Mouse (Mus musculus): ENCODE results near the gene Fgfr2.

Gene Fgfr2

DNA sequence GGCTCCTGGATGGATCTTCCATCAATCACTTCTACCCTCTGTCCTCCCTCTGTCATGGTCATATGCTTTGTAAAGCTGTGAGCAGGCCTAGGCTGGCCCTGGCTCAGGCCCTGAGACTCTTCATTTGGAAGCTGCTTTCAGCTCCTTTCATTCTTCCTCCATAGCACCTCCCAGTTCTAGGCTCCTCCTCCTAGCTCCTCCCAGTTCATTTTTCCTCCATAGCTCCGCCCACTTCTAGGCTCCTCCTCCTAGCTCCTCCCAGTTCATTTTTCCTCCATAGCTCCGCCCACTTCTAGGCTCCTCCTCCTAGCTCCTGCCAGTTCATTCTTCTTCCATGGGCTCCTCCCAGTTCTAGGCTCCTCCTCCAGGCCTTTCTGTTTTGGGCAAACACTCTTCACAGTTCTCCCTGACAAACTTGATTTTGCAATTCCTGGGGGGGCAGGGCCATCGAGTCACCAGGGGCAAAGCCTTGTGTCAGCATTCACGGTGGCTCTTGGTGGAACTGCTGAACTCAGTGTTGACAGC is 880.5 kb downstream of the Fgfr2 start:
- in situ Hi-C loops (cut with MboI; ENCODE audit: unreplicated experiment in 2 of 2): no loop called here

DNA sequence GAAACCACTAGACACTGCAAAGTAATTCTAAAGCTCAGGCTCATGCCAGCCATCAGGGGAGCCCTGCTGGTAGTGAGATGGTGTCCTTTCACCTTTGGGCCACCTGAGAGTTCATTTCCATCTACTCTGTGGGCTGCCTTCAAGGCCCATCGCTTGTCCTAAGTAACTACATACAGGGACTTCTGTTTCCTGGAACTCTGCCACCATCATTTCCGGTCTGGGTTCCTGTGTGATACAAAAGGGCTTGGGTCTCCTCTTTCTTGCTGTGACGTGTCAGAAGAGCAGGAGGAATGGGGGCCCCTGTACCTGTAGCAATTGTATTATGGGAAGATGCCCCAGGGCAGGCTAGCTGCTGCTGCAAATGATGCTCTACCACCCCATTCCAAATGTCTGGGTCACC is 884.2 kb downstream of the Fgfr2 start:
- in situ Hi-C loops (cut with MboI; ENCODE audit: unreplicated experiment in 2 of 2): no loop called here

DNA sequence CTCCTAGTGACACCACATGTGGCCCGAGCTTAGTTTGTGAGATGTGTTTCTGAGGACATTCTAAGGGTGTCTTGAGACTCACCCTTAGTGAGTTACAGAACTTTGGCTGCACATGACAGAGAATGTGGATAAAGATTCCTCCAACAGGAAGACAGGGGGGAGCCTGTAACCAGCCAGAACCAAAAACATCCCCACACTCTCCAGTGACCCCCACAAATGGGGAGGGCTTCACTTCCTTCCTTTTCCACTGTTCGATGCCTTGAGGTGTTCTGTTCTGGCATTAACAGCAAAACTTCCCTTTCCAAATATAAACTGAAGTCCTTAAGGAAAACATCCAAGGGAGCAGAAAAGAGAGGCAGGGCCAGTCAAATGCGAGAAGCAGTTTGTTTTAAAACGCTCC is 886.0 kb downstream of the Fgfr2 start:
- in situ Hi-C loops (cut with MboI; ENCODE audit: unreplicated experiment in 2 of 2): no loop called here

DNA sequence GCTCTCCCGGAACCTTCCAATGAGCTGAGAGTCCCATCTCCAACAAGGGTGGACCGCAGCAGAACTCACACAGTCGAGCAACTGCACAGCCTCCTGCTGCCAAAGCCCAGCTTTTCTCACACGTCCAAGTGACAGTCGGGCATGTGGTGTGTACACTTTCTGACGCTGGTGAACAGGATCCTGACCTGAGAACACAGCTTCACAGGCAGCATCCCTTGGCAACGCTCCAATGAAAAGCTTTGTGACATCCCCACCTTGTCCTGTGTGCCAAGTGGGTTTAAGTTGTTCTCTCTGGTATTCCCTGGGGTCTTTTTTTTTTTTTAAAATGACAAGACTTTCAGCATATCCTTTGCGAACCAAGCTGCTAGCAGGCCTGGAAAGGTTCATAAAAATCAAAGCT is 886.4 kb downstream of the Fgfr2 start:
- in situ Hi-C loops (cut with MboI; ENCODE audit: unreplicated experiment in 2 of 2): no loop called here

DNA sequence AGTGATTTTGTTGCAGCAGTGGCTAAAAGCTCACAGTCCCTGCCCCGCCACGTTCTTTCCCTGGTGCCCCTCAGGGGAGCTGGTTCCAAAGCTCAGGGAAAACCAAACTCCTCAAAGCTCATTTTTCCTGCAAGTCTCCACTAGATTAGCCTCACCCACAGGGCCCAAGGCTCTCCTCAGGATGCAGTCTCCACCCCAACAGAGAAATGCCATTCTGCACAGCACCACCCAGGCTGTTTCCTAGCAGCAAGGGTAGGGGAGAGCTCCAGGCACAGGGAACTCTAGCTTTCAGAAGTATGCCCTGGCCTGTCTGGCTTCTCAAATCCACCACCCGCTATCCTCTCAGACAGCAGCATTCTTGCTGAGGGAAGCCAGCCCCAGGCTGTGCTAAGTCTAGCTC is 888.9 kb downstream of the Fgfr2 start:
- in situ Hi-C loops (cut with MboI; ENCODE audit: unreplicated experiment in 2 of 2): no loop called here

DNA sequence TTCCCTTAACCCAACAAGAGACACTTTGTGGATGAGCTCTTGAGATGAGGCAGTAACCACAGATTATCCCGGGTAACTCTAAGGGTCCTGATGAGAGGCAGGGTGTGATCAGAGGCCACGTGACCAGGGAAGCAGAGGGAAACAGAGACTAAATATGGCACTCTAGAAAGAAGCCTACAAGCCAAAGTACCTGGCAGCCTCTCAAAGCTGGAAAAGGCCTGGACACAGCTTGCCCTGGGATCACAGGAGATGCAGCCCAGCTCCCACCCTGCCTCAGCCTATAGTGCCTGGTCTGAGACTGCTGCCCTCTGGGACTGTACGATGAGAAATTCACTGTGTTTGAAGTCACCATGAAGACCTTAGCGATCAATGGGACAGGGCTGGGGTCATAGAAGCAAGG is 889.4 kb downstream of the Fgfr2 start:
- in situ Hi-C loops (cut with MboI; ENCODE audit: unreplicated experiment in 2 of 2): no loop called here

DNA sequence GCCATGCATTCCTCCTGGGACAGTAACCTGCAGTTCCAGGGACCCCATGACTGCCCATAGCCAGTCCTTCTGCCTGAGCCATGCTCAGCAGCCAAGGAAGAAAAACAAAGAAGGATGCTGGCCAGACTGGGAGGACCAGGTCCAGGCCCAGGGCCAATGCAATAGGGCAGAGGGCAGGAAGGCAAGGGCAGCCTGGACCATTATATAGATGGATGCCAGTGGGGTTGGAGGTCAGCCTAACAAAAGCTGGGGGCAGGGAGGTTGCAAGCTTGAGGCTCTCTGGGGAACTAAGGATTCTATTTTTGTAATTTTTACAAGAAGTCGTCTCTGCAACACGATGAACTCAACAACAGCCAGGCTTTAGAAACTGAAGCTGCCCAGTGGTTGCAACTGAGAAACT is 890.2 kb downstream of the Fgfr2 start:
- in situ Hi-C loops (cut with MboI; ENCODE audit: unreplicated experiment in 2 of 2): no loop called here

DNA sequence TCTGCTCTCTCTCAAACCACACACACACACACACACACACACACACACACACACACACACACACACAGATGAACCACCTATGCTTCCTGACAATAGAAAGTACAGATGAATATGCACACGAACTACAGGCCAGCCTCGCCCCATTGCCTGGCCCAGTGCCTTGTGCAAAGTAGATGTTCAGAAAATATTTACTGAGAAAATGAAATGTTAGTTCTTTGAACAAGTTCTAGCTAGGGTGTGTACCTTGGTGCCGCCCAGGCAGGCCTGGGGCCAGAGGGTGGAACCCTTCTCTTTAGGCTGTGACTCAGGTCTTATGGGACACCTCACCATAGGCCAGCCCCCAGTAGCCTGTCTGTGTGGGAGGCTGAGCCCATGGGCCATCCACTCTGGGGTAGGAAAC is 891.7 kb downstream of the Fgfr2 start:
- in situ Hi-C loops (cut with MboI; ENCODE audit: unreplicated experiment in 2 of 2): no loop called here

DNA sequence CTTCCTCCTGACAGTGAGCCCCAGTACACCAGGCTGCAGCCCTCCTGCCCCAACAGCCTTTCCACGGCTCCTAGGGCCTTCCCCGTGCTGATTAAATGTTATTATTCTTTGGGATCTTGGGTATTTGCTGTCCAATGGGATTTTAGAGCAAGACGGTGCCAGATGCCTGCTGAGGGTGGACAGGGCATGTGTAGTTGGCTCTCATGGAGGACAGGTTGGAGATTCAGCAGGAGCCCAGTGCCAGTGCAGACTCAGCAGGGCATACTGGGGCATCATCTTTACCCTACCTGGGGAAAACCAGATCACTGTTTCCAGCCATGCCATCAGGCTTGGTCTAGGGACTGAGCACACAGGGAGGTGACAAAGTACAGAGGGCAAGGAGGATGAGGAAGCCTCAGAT is 892.2 kb downstream of the Fgfr2 start:
- in situ Hi-C loops (cut with MboI; ENCODE audit: unreplicated experiment in 2 of 2): no loop called here

DNA sequence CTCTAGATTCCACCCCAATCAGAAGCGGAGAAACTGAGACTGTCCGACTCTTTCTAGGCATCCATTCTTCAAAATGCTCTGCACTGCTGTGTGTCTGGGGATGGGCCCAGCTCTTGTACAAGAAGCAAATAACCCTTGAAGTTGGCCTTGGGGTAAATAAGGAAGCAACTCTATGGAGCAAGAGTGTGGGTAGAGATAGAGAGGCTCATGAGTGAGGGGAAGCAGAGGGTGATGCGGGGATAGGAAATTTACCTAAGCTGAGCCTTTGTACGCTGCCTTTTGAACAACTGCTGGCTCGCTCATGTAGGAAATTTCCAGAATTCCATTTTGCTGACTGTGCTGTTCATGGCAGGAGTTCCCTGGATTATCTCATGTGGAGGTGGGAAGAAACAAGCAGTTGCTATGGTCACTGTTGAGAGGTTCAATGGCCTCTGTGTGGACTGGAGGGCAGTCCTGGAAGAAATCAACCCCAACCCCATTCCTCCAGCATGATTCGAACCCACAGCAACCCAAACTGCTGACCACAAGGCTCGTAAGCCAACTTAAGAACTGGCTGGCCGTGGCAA is 896.0 kb downstream of the Fgfr2 start:
- in situ Hi-C loops (cut with MboI; ENCODE audit: unreplicated experiment in 2 of 2): loop anchor here (5.0 to 10.0 kb wide), 11 partner anchors 80 to 780 kb away; partner anchors contain the start of gene Chst15 (in 1 of the 2)

DNA sequence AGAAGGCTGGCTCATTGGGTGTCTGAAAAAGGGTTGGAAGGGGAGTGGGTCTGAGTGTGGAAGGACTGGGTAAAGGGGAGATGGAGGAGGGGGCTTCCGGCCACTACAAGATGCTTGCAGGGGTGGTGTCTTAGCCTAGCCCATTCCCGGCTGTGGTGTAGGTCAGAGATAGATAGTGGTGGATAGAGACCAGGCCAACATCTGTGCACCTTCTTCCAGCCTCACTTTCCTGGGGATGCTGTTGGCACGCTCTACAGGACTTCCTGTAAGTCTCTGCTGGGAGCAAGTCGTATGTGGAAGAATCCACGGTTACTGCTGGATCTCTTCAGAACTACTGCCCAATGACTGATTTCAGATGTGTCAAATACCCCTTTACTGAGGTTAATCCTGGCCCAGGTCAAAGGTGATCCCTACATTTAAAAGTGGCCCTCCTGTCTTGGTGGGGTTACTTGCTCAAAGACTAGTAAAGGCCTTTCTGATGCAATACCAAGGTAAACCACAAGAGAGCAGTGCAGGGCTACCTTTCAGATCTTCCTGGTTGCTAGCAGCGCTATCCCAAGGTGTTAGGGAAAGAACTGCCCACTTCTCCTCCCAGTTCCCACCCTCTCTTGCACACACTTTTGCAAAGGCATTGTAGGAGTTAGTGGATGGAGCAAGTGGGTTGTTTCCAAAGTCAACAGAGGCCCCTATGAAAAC is 896.6 kb downstream of the Fgfr2 start:
- in situ Hi-C loops (cut with MboI; ENCODE audit: unreplicated experiment in 2 of 2): loop anchor here (5.0 to 10.0 kb wide), 11 partner anchors 81 to 781 kb away; partner anchors contain the start of gene Chst15 (in 1 of the 2)

DNA sequence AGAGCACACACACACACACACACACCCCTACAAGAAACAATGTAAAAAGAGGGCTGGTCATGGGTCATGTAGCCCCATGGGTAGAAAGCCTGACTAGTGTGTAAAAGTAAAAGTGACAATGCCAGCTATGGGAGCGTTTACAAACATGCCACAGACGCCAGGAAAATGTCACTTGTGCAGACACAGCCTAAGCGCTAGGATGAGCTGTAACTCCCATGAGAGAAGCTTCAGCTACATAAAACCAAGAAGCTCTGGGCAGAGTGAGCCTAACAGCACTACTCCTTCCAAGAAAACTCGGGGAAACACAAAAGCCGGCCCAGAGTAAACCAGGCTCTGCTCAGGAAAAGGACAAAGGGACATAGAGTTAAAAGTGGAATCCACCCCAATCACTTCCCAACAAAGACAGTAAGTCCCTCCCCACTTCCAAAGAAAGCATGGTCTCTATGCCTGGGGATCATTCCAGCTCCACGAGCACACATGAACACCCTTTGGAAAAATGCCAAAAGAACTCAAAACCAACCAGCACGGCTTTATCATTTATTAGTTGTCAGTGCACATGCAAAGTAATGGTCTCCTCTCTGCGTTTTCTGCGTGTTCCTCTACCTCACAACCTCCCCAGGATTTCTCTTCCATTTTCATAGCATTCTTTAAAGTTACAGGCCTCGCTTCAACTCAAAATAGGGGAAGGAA is 899.6 kb downstream of the Fgfr2 start:
- in situ Hi-C loops (cut with MboI; ENCODE audit: unreplicated experiment in 2 of 2): loop anchor here (5.0 to 25.0 kb wide), 8 partner anchors 321 to 1711 kb away; partner anchors contain the start of genes Btbd16 (in 2 of the 2) and Ate1 (in 1 of the 2)

DNA sequence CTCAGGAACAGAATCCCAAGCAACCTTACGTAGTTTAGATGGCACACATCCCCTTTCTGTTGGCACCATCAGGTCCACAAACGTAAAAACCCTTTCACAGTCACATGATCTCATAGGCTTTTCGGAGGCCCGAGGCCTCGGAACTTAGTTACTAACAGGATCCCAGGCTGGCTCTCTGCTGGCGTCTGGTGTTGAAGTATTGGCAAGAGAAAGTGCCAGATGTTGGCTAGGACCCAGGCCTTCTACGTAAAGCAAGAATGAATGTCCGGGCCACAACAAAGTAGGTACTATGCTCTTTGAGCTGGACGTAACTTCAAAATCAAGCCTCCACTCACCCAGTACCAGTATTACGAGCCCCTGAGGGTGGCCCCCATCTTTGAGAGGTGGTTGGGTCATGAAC is 909.1 kb downstream of the Fgfr2 start:
- in situ Hi-C loops (cut with MboI; ENCODE audit: unreplicated experiment in 2 of 2): loop anchor here (10.0 to 25.0 kb wide), 5 partner anchors 309 to 1702 kb away; partner anchors contain the start of genes Btbd16 (in 2 of the 2) and Ate1 (in 1 of the 2)

DNA sequence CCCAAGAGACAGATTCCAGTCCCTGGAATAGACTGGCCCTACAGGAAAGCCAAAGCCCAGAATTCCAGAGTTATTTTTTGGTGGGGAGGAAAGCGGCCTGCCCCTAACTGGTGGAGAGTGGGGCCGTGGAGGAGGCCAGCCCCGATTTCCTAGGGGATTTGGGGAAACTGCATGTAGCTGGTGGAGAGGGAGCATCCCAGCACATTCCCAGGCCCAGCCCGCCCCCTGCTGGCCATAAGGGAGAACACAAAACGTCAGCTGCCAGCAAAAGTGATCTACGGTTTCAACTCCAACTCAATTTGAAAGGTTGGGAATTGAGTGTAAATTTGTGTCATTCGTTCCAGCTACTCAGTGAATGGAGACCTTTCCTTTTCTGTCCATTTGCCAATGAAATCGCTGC is 909.7 kb downstream of the Fgfr2 start:
- in situ Hi-C loops (cut with MboI; ENCODE audit: unreplicated experiment in 2 of 2): loop anchor here (10.0 to 25.0 kb wide), 5 partner anchors 309 to 1701 kb away; partner anchors contain the start of genes Btbd16 (in 2 of the 2) and Ate1 (in 1 of the 2)

DNA sequence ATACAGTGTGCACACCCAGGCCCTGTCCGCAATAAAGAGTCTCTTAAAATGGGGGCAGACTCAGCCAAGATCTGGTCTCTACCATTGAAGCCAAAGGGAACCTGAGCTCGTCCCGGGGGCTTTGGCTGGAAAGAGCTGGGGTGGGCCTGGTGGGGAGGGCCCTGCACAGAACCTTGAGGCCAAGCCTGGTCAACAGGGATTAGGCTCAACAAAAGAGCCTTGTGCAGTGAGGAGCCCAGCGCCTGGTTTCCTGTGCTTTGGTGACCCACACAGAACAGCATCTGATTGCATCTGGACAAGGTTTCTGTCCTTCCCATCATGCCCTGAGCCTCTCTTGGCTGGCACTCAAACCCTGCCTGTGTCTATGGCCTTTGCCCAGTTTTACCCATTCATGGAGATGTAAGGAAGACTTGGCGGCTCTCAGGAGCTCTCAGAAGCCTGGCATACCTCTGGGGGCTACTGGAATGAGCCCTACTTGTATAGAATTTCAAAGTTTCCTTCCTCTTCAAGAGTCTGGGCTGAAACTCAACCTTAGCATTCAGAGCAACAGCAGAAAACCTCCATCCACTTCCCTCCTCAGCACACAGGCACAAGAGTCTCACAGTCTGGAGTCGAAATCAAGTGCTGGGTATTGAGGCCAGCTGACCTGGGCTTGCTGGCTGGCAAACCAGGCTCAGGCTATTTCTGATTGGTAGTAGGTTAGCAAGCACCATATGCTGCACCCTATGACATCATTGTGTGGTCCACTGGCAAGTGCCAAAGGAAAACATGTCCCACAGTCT is 911.0 kb downstream of the Fgfr2 start:
- in situ Hi-C loops (cut with MboI; ENCODE audit: unreplicated experiment in 2 of 2): loop anchor here (10.0 to 25.0 kb wide), 5 partner anchors 307 to 1700 kb away; partner anchors contain the start of genes Btbd16 (in 2 of the 2) and Ate1 (in 1 of the 2)

DNA sequence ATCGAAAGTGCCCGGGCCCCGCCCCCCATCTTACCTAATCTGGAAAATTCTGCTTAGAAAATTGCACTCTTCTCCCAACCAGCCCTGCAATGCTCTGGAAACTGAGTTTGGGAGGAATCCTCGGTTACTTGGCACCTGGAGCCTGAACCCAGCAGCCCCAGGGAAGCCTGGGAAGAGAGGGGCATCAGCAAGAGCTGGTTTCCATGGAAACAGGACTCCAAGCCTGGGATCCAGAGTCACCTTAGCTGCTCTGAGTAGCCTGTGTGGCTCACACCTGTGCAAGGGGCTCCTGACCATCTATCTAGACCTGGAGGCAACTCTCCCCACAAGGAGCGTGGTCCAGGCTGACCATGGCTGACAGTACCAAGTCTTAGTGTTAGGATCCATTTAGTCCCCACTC is 912.5 kb downstream of the Fgfr2 start:
- in situ Hi-C loops (cut with MboI; ENCODE audit: unreplicated experiment in 2 of 2): loop anchor here (10.0 to 25.0 kb wide), 5 partner anchors 306 to 1698 kb away; partner anchors contain the start of genes Btbd16 (in 2 of the 2) and Ate1 (in 1 of the 2)

DNA sequence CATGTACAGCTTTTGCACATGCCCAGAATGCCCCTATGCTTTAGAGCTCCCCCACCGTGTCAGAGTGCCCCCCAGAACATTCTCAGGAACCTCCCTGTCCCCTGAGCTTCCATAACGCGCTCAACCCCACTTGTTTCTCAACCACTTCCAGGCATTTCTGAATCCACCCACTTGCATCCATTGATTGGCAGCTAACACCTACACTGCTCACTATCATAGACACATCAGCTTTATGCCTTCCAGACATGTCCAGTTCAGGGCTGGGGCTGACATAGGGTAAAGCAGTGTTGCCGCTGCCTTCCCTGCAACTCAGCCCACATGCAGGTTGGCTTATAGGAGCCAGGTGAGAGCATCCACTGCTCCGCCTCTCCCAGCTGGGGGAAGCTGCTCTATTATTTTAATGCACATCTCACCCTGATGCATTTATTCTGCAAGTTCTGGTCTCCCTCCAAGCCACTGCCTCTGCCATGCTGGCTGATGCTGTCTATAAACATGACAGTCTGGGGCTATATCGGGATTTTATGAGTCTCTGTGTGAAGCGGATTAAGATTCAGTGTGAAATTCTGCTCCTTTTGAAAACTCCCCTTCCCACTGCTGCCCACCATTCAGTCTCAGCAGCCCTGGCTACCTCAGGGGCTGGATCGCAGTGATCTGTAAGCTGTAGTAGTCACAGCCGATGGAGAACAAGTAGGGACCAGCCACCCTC is 914.1 kb downstream of the Fgfr2 start:
- in situ Hi-C loops (cut with MboI; ENCODE audit: unreplicated experiment in 2 of 2): loop anchor here (10.0 to 25.0 kb wide), 4 partner anchors 674 to 1697 kb away; partner anchors contain the start of genes Btbd16 (in 2 of the 2) and Ate1 (in 1 of the 2)

DNA sequence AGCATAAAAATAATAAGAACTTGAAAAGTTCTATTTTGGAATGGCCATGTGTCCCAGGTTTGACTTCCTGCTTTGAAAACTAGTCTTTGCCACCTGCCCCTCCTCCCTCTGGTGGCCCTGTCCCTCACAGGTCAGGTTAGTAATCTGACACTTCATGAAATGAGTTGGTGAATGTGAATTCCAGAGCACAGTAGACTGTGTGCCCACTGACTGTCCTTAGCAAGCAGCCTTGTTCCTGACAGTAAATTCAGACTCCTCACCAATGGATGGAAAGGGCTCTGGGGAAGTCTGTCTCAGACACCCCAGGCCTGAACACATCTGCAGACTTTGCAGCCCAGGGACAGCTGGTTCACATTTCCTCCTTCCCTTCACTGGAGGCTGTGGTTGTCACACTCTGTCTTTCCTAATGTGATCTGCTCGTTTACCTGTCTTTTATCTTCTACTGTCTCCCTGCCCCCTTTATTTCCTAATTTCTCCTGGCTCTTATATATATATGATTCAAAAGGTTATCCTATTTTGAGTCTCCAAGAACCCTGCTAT is 919.0 kb downstream of the Fgfr2 start:
- in situ Hi-C loops (cut with MboI; ENCODE audit: unreplicated experiment in 2 of 2): loop anchor here (10.0 to 25.0 kb wide), 4 partner anchors 669 to 1692 kb away; partner anchors contain the start of genes Btbd16 (in 2 of the 2) and Ate1 (in 1 of the 2)

DNA sequence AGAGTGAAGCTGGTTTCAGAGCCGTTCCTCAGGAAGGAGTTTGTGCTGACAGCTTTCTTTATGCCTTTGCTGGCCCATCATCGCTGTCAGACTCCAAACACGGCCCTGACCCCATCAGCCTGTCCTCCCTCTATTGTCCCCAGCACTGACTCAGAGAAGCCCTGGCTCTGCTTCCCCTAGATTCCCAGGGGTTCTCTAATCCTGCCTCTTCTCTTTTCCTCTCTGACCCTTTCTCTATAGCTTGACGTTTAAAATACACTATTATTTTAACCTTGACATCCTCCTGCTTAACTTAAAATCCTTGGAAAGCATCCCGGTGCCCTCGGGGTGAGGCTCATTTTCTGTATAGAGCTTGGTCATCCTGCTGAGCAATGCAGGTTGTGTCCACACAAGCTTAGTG is 923.5 kb downstream of the Fgfr2 start:
- in situ Hi-C loops (cut with MboI; ENCODE audit: unreplicated experiment in 2 of 2): loop anchor here (10.0 to 25.0 kb wide), 4 partner anchors 665 to 1687 kb away; partner anchors contain the start of genes Btbd16 (in 2 of the 2) and Ate1 (in 1 of the 2)
